Mouse (Mus musculus): ENCODE measurements around the gene Garem2.

- TF ChIP-seq POLR2A (IDR thresholded peaks at IDR 0.05; ENCODE audit: low read depth, low read length), result no peak
- TF ChIP-seq CTCF (IDR thresholded peaks at IDR 0.05; ENCODE audit: extremely low read depth, insufficient read length, insufficient replicate concordance, low read depth, low read length), result no peak
Observed at GRCm38 (mm10) chr5:30131246-30131645, 26.3 kb downstream of the Garem2 start.
